Mouse (Mus musculus) heart, adult 9 months (tissue): ENCODE data around the gene Slc7a14.

Experiments
- DNase-seq, 2 experiments: peaks; one replicate each; pipeline ENCODE4 v3.0.0; 2022; ENCODE audit warnings: low spot score in 2 of 2

Slc7a14 gene

GRCm38 (mm10) chr3:31261418-31262014 is 48.7 kb downstream of the Slc7a14 start:
- DNase-seq = no peak

GRCm38 (mm10) chr3:31260964-31261346 is 49.2 kb downstream of the Slc7a14 start:
- DNase-seq = no peak

DNA sequence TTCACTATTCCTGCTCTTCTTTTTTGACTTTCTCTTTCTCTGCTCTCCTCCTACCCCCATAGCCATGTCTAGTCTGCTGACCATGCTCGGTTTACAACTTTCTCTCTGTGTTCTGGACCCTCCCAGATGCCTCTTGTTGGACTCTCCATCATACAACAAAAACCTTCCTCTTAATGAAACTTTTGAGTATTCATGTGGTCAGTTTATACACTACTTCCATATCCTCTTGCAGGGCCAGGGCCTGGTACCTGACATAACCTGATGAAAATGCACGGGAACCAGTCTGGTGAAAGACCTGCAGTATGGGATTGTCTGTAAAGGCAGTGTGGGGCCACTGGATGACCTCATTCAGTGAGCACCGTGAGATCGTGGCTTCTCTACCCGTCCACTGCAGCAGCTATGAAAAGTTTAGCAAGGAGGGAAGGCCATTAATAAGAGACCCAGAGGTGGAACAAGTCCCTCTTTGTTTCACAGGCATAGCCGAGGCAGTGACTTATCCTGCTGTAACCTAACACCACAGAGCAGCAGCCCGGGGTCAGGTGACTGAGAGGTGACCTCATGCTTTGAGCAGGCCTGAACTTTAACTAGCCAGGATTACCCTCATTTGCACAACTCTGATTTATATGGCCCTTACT is 49.7 kb downstream of the Slc7a14 start:
- DNase-seq = no peak

GRCm38 (mm10) chr3:31259553-31260255 is 50.5 kb downstream of the Slc7a14 start:
- DNase-seq = no peak

- DNase-seq = no peak
Measured at GRCm38 (mm10) chr3:31254427-31254826, 55.8 kb downstream of the Slc7a14 start.

GRCm38 (mm10) chr3:31253862-31254261 is 56.3 kb downstream of the Slc7a14 start:
- DNase-seq = no peak

DNA sequence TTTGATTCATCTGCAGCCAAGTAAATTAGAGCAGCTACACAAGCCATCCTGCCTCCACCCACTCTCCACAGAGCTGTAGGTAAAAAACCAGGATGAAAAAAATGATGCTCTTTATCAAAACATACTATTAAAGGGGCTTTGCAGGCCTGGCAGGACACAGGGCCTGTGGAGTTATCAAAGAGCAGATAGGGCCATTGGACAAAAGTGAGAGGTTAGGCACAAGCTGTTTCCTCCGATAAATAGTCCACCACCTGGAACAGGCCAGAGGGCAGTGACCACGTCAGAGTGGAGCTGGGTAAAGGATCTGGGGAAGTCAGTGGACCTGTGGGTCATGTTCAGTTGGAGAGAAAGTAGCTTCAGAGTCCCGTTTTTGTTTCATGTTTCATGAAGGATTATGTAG is 57.6 kb downstream of the Slc7a14 start:
- no peak for DNase-seq

- no peak for DNase-seq
Measured at GRCm38 (mm10) chr3:31243478-31243877, 66.7 kb downstream of the Slc7a14 start.

DNA sequence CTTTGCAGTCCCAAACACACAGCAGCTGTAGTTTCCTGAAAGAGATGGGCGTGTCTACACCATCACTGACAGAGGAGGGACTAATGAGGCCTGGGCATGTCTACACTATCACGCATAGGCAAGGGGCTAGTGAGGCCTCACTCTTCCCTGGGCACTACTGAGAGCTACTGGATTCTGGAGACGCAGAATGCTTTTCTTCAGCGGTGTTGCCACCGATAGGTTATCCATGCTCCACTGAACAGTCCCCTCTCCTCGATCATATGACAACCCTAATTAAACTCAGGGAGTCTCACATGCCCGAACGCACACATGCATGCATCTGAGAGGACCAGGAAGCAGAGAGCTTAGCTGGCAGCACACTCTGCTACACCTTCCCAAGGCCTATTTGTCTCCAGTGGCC is 69.3 kb downstream of the Slc7a14 start:
- no peak for DNase-seq

DNA sequence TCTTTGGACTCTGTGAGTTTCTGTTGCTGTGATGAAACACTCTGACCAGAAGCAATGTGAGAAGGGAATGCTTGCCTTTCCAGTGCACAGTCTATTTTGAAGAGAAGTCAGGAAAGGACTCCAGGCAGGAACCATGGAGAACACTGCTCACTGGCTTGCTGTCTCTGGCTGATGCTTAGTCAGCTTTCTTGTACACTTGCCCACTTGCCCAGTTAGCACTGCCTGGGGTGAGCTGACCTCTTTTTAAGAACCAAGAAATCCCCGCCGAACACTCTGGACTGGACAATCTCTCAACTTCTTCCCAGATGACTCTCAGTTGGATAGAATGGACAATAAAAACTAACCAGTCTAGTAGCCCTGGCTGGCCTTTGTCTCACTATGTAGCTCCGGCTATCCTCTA is 70.5 kb downstream of the Slc7a14 start:
- no peak for DNase-seq

DNA sequence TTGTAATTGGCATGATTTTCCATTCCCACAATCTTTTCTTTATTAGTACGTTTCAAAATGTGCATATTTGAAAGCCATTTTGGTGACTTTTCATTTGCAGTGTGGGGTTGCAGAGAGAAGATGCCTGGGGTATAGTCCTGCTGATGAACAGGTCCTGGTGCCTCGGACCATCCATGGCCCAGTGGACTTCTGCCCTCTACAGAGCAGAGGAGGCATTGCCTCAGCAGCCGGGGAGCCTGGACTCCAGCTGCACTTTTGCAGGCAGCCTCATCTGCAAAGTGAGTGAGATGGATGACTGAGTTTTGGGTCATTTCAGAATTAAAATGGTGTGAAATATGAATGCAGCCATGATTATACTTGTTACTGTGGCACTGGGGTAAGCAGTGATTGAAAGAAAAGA is 72.2 kb downstream of the Slc7a14 start:
- no peak for DNase-seq

DNA sequence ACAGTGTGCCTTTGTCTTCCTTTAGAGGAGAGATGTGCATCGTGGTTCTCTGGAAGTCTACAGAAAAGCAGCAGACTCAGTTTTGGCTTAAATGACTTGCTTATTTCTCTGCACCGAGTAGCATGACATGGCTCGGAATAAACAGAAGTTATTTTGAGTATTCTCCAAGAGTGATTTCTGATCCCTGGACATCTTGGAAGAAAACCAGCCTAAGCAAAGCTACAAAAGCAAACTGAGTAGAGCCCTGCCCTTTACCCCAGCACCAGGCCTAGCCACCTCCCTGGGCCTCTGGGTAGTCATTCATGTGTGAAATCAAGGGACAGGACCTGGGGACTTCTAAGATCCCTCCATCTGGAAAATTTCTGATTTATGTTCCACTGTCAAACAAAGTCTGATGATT is 74.0 kb downstream of the Slc7a14 start:
- DNase-seq = no peak

- no peak for DNase-seq
Measured at GRCm38 (mm10) chr3:31234356-31234755, 75.8 kb downstream of the Slc7a14 start.

- DNase-seq = no peak
Measured at GRCm38 (mm10) chr3:31233746-31234312, 76.3 kb downstream of the Slc7a14 start.

DNA sequence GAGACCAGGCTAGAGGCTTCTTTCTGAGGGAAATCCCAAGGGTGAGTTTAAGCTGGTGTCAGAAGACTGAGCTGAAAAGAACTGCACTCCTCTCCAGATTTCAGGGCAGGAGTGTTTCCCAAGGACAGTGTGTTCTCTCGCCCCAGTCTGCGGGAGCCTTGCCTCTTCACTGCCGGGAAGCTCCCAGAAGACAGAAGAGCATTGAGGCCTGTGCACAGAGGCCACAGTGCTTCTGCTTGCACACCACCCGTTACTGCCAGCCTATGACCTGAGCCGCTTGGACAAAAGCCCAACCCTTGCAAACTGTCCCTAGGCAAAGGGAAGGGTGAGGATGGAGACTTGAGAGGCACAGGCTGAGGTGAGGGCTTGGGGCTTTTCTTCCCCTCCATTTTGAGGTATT is 80.9 kb downstream of the Slc7a14 start:
- DNase-seq = no peak

GRCm38 (mm10) chr3:31228487-31228886 is 81.7 kb downstream of the Slc7a14 start:
- no peak for DNase-seq

DNA sequence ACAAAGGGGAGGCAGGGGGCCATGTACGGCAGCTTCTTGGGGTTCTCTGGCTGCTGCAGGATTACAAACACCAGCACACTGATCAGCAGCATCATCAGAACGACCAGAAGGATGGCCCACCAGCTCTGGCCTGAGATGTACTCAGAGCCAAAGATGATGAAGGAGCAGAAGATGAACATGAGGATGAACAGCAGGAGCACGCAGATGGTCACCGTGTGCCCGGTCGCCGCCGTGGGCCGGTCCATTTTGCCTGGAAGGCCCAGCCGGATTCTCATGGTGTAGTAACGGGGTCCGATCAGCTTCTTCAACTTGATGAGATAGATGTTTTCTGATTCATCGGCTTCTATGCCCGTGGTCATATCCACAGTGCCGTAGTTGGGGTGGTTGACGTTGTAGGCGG is 86.6 kb downstream of the Slc7a14 start:
- no peak for DNase-seq

DNA sequence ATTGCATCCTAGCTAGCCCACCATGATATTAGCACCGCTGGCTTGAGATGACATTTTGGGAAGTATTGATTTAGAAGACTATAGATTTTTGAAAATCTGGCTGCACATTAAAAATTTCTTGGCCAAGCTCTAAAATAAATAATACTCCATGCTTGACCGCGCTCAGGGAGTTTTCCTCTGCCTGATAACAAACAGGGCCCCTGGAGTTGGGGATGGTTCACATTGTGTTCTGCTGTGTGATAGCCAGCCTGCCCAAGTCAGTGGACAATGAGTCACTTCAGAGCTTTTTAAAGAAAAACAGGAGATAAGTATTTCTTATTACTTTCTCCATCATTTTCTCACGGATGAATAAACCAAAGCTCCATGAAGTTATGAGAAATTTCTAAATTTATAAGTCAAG is 90.1 kb downstream of the Slc7a14 start:
- no peak for DNase-seq

GRCm38 (mm10) chr3:31219483-31219882 is 90.7 kb downstream of the Slc7a14 start:
- DNase-seq = no peak

GRCm38 (mm10) chr3:31217523-31217922 is 92.7 kb downstream of the Slc7a14 start:
- DNase-seq = peak; percentile 11 to 30

DNA sequence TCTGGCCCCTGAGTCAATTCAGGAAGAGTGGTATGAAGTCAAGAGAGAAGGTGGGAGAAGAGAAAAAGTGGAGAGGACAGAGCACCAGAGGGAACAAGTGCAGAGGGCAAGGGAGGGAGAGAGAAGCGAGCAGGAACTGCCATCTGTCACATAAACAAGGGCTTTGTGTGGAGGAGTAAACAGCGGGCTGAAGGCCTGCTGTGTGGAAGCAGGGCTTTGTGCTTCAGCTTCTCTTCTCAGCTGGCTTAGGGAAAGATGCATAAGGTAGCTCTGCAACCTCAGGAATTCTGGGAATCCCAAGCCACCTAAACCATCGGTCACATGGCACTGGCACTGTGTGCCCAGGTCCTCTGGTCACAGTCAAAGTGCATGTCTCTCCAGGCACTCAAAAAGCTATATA is 96.4 kb downstream of the Slc7a14 start:
- no peak for DNase-seq

DNA sequence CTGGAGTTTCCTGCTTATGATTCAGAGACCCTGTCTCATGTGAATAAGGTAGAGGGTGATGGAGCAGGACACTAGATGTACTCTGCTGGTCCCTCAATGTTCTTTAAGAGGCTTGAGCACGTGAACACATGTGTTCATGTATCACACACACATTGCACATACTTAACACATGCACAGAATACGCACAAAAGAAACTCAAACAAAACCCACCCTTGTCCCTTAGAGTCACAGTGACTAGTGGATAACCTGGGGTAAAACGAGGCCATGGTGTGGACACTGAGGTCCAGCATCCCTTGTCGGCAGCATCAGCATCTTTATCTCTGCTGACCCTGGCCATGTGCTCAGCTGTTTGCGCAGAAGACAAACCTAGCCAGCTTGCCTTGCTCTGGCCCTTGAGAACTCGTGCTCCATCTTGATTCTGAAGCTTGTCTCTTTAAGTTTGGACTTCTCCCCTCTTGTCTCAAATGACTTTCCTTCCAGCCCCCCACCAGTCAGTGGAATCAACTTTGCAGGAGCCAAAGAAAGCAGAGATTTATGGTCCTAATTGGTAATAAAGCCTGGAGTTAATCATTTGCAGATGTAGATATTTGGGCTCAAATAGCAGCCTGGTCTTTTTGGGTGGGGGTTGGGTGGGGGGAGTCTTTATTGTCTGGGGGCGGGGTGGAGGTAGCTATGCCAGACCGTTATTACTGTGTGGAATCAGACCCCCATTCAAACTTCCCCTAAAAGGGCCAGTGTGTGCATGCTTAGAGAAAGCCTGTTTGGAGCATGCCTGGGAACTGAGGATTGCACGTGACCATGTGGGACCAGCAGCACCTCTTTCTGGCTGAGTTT is 97.8 kb downstream of the Slc7a14 start:
- no peak for DNase-seq
